Mouse (Mus musculus): ENCODE results near the gene LTO1. TPM values are rescaled to one million over a fixed set of nuclear protein-coding genes. Genes with fewer than 3 reads are reported as not detected.
A peak's percentile ranks its signal among the peaks of the same experiment; 100 is the strongest.
"Not testable (repeated sequence)": the region's sequence is repeated elsewhere in the genome, so short reads cannot be mapped to it uniquely, and the experiment has no call there.

The LTO1 gene
- polyA plus RNA-seq (2012; rRNA removed) = 20.6 and 21.3 TPM in 2 replicates

GRCm38 (mm10) chr7:144914948-144915750 is at the start of gene LTO1:
LTO1 (plus strand) TSS chr7:144915100.
- DNase-seq (ENCODE audit: low read depth) = peak; percentile 55

DNA sequence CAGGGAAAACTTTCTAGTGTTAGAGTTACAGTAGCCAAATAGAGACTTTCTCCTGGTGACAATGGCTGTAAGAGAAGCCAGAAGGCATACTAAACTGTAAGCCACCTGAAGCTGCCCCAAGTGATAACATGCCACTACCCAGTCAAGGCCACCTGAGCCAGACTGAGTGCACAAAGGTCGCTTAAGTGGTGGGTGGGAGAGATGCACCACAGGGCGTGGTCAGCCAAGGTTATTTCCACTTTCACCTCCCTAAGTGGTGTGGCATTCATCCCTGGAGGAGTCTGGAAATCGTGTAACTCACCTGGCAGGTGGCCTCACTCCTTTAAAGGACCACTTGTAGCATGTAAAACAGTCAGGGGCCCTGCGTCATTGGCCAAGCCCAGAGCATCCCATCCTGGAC is 47.7 kb upstream of the LTO1 start:
- no peak for DNase-seq (ENCODE audit: low read depth)

DNA sequence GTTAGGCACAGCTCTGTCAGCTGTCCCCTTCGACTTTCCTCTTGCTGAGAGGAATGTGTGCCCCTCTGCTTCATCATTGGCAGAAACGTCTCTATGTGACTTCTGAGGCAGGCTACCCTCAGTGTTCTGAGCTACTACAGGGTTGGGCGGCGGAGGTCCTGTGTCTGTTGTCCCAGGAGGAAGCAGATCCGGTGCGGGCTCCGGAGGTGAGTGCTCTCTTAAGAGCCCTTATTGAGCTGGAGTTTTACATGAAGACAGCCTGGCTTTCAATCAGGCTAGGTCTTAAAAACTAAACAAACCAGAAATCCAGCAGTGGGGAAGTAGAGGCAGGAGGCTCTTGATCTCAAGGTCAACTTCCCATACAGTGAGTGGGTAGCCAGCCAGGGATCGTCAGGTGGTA is 47.3 kb upstream of the LTO1 start:
- no peak for DNase-seq (ENCODE audit: low read depth)

DNA sequence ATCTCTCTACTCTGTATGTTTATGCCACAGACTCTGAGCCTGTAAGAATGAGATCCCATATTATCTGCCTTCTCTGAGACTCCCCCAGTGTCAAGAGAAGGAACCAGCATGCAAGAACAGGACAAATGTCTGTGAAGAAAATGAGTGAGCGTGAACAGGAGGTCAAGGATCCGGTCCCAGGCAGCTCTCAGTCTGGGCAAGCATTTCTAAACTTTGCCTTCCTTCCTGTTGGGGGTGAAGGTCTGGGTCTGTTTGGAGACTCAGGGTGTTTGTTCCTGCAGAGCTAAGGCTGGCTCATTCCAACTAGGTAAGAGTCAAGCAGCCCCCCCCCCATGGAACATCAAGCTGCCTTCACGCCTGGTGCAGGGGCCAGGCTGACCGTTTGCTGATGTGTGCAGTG is 42.5 kb upstream of the LTO1 start:
- no peak for DNase-seq (ENCODE audit: low read depth)

DNA sequence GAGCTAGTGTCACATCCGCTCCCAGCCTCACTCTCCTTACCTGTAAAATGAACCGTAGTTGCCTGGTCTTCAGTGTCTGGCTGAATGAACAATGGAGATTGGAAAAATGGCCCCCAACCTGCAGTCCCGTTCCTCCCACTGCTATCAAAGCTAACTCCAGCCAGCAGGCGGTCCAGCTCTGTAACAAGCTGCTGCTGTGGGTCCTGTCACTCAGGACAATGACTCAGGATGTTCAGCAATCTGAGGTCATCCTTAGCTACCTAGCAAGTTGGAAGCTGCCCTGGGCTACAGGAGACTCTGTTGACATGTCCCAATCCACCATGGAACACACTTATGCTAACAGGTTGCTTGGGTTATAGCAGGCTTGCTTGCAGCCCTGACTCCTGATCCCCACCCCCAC is 41.7 kb upstream of the LTO1 start:
- no peak for DNase-seq (ENCODE audit: low read depth)

- no peak for DNase-seq (ENCODE audit: low read depth)
These were observed 40.7 kb upstream of the LTO1 start for GRCm38 (mm10) chr7:144874226-144874625.

DNA sequence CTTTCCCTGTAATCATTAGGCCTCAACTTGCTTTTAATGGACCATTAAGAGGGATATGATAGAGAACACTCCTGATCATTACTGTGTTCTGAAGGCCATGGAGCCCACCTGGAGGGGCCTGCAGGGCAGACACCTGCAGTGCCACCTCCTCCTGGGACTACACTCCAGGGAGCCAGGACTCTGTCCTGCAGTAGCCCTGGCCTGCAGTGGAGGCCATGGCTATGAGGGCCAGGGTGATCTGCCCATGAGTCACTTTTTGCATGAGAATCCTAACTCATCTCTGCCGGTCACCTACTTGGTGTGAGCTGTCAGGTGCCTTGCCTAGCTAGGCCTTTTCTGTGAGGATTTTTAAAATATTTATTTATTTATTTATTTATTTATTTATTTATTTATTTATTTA is 36.5 kb upstream of the LTO1 start:
- DNase-seq (ENCODE audit: low read depth) = no peak

DNA sequence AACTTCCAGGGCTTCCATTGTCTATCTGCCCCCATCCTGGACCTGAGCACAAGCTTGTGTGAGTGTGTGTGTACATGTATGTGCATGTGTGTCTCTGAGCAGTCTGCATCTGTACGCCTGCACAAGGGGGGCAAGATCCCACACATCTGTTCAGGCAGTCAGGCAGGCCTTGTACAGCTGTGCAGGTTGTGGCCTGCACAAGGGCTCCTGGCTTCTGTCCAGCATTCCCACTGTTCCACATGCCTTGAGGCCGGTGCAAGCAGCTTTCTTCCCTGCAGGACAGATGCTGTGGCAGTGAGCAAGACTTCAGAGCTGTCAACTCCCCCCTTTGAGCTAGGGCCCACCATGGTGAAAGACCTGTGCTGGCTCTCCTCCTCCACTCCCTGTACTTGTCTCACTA is 31.8 kb upstream of the LTO1 start:
- no peak for DNase-seq (ENCODE audit: low read depth)

DNA sequence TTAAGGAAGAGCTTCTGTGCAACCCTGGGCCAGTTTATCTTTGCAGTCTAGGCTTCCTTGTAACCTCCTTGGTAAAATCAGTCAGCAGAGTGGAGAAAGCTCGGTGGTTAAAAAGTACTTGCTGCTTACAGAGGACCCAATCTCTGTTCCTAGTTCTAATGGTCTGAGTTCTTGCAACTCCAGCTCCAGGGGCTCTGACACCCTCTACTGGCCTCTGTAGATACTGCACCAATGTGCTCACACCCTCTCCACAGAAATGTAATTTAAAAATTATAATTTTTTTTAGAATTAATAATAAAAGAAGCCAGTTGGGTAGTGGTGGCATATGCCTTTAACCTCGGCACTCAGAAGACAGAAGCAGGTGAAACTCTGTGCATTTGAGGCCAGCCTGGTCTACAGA is 27.2 kb upstream of the LTO1 start:
- no peak for DNase-seq (ENCODE audit: low read depth)

DNA sequence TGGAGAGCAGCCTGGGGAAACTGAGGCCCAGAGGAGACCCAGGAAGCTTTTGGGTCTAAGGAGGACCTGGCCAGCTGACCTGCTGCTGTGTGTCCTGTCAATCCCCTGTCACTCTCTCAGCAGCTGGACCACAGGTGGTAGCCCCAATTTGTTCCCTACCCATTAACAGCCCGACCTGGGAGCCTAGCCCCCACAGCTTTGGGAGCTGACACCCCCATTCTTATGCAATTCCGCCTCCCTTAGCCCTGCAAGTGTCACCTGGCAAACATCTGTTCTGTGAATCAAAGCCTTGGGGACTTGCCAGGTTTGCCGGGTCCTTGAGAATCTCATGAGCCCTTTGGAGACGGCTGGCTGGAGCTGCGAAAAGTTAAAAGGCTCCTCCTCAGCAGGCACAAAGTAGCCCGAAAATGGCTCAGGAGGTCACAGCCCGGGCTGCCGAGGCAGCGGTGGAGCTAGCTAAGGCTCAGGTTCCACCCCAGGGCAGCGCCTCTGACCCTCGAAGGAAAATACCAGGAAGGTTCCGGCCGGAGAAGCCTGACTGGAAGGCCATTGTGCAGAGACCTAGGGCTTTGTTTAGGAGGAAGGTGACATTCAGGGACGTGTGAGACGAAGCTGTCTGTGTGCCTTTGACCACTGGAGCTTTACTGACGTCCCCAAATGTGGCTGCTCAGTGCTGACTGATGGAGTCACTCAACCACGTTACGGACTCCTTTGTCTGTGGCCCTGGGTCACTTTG is 26.2 kb upstream of the LTO1 start:
- no peak for DNase-seq (ENCODE audit: low read depth)

DNA sequence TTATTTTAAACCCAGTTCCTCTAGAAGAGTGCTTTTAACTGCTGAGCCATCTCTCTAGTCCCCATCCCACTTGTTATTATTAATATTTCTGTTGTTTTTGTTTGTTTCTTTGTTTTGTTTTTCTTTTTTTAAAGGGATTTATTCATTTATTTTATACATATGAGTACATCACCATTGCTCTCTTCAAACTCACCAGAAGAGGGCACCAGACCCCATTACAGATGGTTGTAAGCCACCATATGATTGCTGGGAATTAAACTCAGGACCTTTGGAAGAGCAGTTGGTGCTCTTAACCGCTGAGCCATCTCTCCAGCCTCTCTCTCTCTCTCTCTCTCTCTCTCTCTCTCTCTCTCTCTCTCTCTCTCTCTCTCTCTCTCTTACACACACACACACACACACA is 24.2 kb upstream of the LTO1 start:
- not testable (repeated sequence) for DNase-seq (ENCODE audit: low read depth)

- no peak for DNase-seq (ENCODE audit: low read depth)
These were observed 23.0 kb upstream of the LTO1 start for GRCm38 (mm10) chr7:144891863-144892262.

DNA sequence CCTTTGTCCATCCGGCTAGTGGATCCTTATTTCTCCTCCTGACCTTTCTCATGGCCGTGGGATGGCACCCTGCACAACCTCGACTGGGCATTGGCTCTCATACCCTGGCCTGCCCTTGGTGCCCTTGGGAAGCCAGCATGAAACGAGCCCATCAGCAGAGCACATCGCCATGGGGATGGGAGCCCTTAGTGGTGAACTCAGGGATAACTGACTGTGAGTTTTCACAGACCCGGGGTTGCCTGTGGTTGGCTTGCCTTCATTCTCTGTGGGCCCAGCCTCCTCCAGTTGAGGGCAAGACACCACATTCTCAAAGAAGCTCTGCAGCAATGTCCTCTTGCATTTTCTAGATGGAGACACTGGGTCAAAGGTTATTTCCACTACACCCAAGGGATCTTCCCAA is 22.6 kb upstream of the LTO1 start:
- DNase-seq (ENCODE audit: low read depth) = no peak

GRCm38 (mm10) chr7:144894191-144894590 is 20.7 kb upstream of the LTO1 start:
- no peak for DNase-seq (ENCODE audit: low read depth)

DNA sequence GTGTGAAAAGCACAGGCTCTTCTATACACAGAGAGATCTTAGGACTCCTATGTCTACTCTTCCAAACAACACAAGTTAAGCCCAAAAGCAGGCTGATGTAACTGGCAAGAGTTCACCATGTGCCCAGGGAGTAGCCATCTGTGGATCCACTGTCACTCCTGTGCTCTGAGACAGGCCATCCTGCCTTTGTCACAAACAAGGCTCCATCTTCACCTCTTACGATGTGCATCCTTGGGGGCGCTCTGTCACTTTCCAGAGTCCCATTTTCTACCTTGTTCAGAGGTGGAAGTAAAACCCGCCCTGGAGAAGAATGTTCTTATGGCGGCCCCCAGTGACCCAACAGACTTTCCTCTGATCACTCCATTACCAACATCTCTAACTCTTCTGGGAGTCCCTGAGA is 20.2 kb upstream of the LTO1 start:
- no peak for DNase-seq (ENCODE audit: low read depth)

DNA sequence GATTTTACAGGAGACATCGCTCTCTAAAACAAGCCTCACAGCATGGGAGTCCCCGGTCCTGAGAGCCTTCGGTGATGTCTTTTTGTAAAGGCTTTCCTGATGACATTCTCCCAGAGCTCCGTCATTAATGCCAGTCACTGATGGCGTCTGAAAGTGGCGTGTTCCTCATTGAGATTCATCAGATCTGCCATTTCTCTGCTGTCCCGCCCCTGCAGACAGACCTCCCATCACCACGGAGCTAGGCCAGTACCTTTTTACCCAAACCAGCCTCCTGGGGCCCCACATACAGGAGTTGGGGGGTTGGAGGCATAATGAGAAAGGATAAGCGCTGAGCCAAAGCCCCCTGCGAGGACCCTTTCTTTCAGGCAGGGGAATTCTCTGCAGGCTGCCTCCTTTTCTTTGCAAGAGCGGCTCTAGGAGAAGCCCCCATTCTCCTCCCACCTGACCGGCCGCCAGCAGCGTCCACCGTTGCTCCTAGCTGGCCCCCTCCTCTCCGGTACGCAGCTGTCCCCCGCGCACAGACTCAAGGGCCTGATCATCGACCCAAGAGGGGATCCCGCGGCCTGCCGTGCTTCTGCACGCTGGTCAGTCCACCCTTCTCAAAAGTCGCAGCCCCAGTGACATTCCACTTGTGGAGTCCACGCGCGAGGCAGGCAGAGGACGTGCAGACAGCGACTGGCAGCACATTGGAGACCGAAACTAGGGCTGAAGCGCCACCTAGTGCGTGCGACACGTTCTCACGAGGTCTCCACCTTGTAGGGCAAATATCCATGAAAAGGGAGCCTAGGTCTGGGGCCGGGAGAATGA is 19.4 kb upstream of the LTO1 start:
- DNase-seq (ENCODE audit: low read depth) = no peak

- no peak for DNase-seq (ENCODE audit: low read depth)
These were observed 18.3 kb upstream of the LTO1 start, which contains the start of gene Fgf15 for GRCm38 (mm10) chr7:144896294-144897218. Fgf15 (plus strand) TSS chr7:144896531.

DNA sequence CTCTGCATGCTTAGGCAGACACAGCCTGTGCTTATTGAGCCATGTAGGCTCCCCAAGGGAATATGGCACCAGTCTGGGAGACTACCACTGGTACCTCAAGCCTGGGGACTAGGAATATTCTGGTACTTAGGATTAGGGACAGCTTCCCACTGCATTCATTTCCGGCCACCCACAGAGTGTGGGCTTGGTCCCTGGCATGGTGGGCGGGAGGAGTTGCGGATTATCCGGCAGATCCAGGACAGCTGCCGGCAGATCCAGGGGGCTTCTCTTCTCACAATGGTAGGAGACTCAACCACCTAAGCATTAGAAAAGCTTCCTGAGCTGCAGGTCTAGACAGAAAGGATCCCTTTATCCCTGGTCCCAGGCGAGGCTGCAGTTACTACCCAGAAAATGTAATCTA is 16.4 kb upstream of the LTO1 start:
- DNase-seq (ENCODE audit: low read depth) = no peak

- DNase-seq (ENCODE audit: low read depth) = not testable (repeated sequence)
These were observed 9.4 kb upstream of the LTO1 start for GRCm38 (mm10) chr7:144905514-144905913.

DNA sequence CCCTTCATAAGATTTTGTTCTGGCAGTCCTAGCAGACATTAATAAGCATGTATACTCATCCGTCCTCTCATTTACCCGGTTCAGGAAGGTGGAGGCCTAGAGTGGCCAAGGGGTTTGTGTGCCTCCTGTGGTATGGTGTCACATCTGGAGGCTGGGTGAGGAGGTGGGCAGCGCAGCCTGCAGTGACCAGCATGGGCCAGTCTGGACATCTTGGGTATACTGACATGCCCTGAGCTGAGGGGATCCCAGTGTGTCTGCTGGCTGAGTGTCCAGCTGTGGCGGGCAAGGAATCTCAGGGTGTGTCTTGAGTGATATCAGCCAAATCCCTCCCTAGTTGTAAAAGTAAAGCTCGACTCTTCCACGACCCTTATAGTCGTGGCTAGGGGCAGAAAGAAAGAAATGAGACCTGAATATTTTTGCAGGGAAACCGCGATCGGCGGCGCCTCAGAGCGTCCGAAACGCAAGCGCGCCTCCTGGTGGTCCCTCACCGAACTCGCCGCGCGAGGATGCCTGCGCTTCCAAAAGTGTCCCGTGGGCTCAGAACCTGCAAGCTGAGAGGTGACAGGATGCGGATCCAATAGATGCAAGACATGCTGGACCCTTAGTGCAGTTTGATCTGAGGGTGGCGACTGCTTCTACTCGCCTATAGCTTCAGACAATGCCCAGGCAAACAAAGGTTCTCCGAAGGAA is 8.0 kb upstream of the LTO1 start:
- no peak for DNase-seq (ENCODE audit: low read depth)

- no peak for DNase-seq (ENCODE audit: low read depth)
These were observed 7.1 kb upstream of the LTO1 start for GRCm38 (mm10) chr7:144907793-144908192.

Data from gonadal fat pad, adult 2 months (tissue).